Mouse (Mus musculus): ENCODE data around the gene Tceal3. TPM values are rescaled to one million over a fixed set of nuclear protein-coding genes. Genes with fewer than 3 reads are reported as not detected.

Gene Tceal3
- 0.26 TPM in 1 of 2 replicates, not detected in the other for polyA plus RNA-seq (2012; ENCODE audit: low replicate concordance)

DNA sequence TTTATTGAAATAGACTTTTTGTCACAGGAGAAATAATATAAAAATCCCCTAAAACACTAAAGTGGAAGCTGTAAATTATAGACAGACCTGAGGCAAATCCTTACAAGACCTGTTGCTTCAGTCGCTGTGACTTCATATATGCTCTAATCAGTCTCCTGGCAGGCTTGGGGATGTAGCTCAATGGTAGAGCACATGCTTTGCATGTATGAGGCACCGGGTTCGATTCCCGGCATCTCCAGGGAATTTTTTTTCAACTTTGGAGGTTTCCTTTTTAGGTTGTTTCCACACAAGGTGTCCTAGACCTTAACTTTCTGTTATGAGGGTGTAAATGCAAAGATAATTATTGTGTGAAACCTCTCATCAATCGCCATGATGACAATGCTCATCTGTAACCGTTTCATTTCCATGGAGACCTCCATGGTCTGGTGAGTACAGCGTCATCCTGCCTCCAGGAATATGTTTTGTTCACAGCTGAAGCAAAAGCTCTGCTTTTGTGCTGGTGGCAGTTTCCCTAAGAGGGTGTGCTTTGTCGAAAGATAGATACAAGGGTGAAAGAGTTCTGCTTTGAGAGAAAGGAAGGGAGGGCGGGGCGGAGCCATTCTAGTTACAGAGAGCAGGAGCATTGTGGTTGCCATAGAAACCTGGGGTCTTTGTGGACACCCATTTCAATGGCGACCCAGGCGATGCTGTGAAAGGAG is at the start of gene Tceal3:
Gene Tceal3 (plus strand): TSS at position 644 of the 698 bp plus-strand sequence.

DNA sequence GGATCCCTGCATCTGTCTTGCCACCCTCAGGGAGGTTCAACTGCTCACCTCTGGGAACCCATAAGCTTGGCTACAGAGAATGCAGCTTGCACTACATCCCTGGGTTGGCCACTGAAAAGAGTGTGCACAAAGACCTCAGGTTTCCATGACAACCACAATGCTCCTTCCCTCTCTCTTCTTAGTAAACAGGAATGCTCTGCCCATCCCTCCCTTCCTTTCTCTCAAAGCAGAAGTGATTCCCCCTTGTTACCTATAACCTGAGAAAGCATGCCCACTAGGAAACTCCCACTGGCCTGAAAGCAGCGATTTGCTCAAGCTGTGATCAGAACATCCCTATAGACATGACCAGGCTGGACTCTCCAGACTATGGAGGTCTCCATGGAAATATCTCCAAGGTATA is 46.7 kb upstream of the Tceal3 start, which contains the start of gene Kir3dl2:
Gene Kir3dl2 (minus strand): TSS at position 101 of the 400 bp plus-strand sequence.

DNA sequence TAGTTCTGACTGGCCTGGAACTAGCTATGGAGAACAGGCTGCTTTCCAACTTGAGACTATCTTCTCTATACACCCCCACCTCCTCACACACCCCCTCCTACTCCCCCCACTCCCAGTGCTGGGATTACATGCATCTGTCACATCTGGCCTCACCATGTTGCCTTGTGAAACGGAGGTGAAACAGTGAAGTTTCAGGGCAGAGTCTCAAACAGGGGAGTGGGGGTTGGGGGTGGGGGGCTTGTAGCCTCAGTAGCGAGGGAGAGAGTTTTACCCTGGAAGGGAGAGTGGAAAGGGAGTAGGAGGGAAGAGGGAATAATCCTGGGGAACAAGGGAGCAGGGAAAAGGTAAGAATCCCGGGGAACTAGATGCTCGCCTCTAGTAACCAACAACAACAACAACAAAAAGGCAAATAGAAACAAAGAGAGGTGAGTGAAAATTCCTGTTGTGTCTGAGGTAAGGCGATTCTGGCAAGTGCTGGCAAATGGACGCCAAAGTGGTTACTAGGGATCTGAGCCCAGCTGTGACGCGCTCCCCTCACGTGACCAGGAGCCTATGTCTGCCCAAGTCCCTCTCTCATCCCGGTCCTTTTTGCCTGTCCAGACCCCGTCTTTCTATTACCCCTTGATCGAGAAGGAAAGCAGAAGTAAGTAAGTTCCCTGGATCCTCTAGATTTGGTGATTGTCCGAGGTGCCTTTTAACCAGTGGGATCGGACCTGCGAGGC is 117.0 kb downstream of the Tceal3 start, which contains the start of gene Tceal1:
Gene Tceal1 (plus strand): TSS at position 537 of the 722 bp plus-strand sequence.

Other genes with a start within 250 kb of the Tceal3 start
- gene Kir3dl1, start 72.8 kb upstream of the Tceal3 start, polyA plus RNA-seq (2012; ENCODE audit: low replicate concordance) = not detected in 2 replicates
- not detected in 2 replicates for gene Kir3dl2, start 46.8 kb upstream of the Tceal3 start, polyA plus RNA-seq (2012; ENCODE audit: low replicate concordance)
- gene Tceal1, start 117.1 kb downstream of the Tceal3 start, polyA plus RNA-seq (2012; ENCODE audit: low replicate concordance) = not detected in 2 replicates
- 216 and 227 TPM in 2 replicates for gene Morf4l2, start 152.8 kb downstream of the Tceal3 start, polyA plus RNA-seq (2012; ENCODE audit: low replicate concordance)
- gene Glra4, start 189.3 kb downstream of the Tceal3 start, polyA plus RNA-seq (2012; ENCODE audit: low replicate concordance) = not detected in 2 replicates
- 0.24 and 1.0 TPM in 2 replicates for gene Plp1, start 231.8 kb downstream of the Tceal3 start, polyA plus RNA-seq (2012; ENCODE audit: low replicate concordance)

Data from leukemia stem cell, adult 10-12 weeks (primary cell).